Mouse (Mus musculus) olfactory bulb, adult 2 months (tissue): Measurements from ENCODE around the gene Ckap4.

Source experiments
- CTCF ChIP-seq: fragments of 200-500 bp; IDR thresholded peaks from 2 replicates; pipeline ENCODE4 v1.5.1; 2012; ENCODE audit warnings: low read depth, mild to moderate bottlenecking, low read length, moderate library complexity; ENCODE audit not compliant: insufficient read depth
- POLR2A ChIP-seq: fragments of 200-500 bp; IDR thresholded peaks from 2 replicates; pipeline ENCODE4 v1.6.1; 2012; ENCODE audit warnings: mild to moderate bottlenecking, low read depth, low read length, moderate library complexity; ENCODE audit not compliant: insufficient read depth

- TF ChIP-seq CTCF = no peak
- no peak for TF ChIP-seq POLR2A
Observed at GRCm38 (mm10) chr10:84512766-84513165, 21.1 kb downstream of the Ckap4 start.
